Mouse (Mus musculus): Measurements from ENCODE around the gene Akap1. TPM values are rescaled to one million over a fixed set of nuclear protein-coding genes. Genes with fewer than 3 reads are reported as not detected.

The Akap1 gene
- total RNA-seq, 2 experiments from 2014 or later = 39.8 to 40.1 TPM

- intact Hi-C loops (cut with DNase I) = no loop called here
- DNase-seq (ENCODE audit: extremely low spot score in 1 of 2, low spot score in 2 of 2) = no peak
- H3K4me3 ChIP-seq = no peak overlapping the region
- TF ChIP-seq CTCF (IDR thresholded peaks at IDR 0.05) = no peak
- H3K27ac ChIP-seq = no peak overlapping the region
Measured at GRCm38 (mm10) chr11:88834134-88834533, 30.3 kb downstream of the Akap1 start.

- no peak overlapping the region for H3K4me3 ChIP-seq
- no peak overlapping the region for H3K27ac ChIP-seq
- intact Hi-C loops (cut with DNase I) = no loop called here
Measured at GRCm38 (mm10) chr11:88833099-88833498, 31.3 kb downstream of the Akap1 start.

GRCm38 (mm10) chr11:88830257-88830804 is 34.1 kb downstream of the Akap1 start:
- Histone ChIP-seq H3K27ac (no peak overlapping the region), H3K4me3 (no peak overlapping the region)
- peak; percentile 69 for TF ChIP-seq CTCF (IDR thresholded peaks at IDR 0.05)
- DNase-seq (ENCODE audit: extremely low spot score in 1 of 2, low spot score in 2 of 2) = no peak
- intact Hi-C loops (cut with DNase I) = no loop called here

More at GRCm38 (mm10) chr11:88833099-88833498, 31.3 kb downstream of the Akap1 start:
- no peak for DNase-seq (ENCODE audit: extremely low spot score in 1 of 2, low spot score in 2 of 2)
- TF ChIP-seq CTCF (IDR thresholded peaks at IDR 0.05) = no peak; the same call in 1 of the 2 replicates

- no peak for DNase-seq (ENCODE audit: extremely low spot score in 1 of 2, low spot score in 2 of 2)
- H3K4me3 ChIP-seq = no peak overlapping the region
- no peak overlapping the region for H3K27ac ChIP-seq
- intact Hi-C loops (cut with DNase I) = loop anchor here (10.0 kb wide), 1 partner anchor 764 kb away; the partner anchor contains the start of gene Vezf1
- TF ChIP-seq CTCF (IDR thresholded peaks at IDR 0.05) = peak; percentile 52
Measured at GRCm38 (mm10) chr11:88828528-88828927, 35.9 kb downstream of the Akap1 start.

- H3K27ac ChIP-seq = no peak overlapping the region
- no peak overlapping the region for H3K4me3 ChIP-seq
- intact Hi-C loops (cut with DNase I) = loop anchor here (10.0 kb wide), 1 partner anchor 761 kb away; the partner anchor contains the start of gene Vezf1
- TF ChIP-seq CTCF (IDR thresholded peaks at IDR 0.05) = peak; percentile 6
- no peak for DNase-seq (ENCODE audit: extremely low spot score in 1 of 2, low spot score in 2 of 2)
Measured at GRCm38 (mm10) chr11:88825909-88826308, 38.5 kb downstream of the Akap1 start.

- intact Hi-C loops (cut with DNase I) = loop anchor here (1.0 to 10.0 kb wide), 5 partner anchors 271 to 758 kb away; partner anchors contain the start of gene Vezf1
- H3K4me3 ChIP-seq = no peak overlapping the region
- TF ChIP-seq CTCF (IDR thresholded peaks at IDR 0.05) = peak; percentile 97
- no peak overlapping the region for H3K27ac ChIP-seq
- DNase-seq (ENCODE audit: extremely low spot score in 1 of 2, low spot score in 2 of 2) = peak; percentile 67 to 76
Measured at GRCm38 (mm10) chr11:88822991-88823390, 41.4 kb downstream of the Akap1 start.

- no peak overlapping the region for H3K27ac ChIP-seq
- no peak for DNase-seq (ENCODE audit: extremely low spot score in 1 of 2, low spot score in 2 of 2)
- no peak overlapping the region for H3K4me3 ChIP-seq
- TF ChIP-seq CTCF (IDR thresholded peaks at IDR 0.05) = no peak
- intact Hi-C loops (cut with DNase I) = loop anchor here (5.0 to 10.0 kb wide), 3 partner anchors 270 to 758 kb away; partner anchors contain the start of gene Vezf1
Measured at GRCm38 (mm10) chr11:88822526-88822925, 41.9 kb downstream of the Akap1 start.

- Histone ChIP-seq H3K27ac (no peak overlapping the region), H3K4me3 (no peak overlapping the region)
- intact Hi-C loops (cut with DNase I) = loop anchor here (2.0 to 10.0 kb wide), 4 partner anchors 269 to 854 kb away; partner anchors contain the start of gene Vezf1
- no peak for DNase-seq (ENCODE audit: extremely low spot score in 1 of 2, low spot score in 2 of 2)
- no peak for TF ChIP-seq CTCF (IDR thresholded peaks at IDR 0.05)
Measured at GRCm38 (mm10) chr11:88820742-88821576, 43.4 kb downstream of the Akap1 start.

- TF ChIP-seq CTCF (IDR thresholded peaks at IDR 0.05) = no peak
- intact Hi-C loops (cut with DNase I) = loop anchor here (2.0 to 10.0 kb wide), 4 partner anchors 268 to 853 kb away; partner anchors contain the start of gene Vezf1
- Histone ChIP-seq H3K27ac (no peak overlapping the region), H3K4me3 (no peak overlapping the region)
- no peak for DNase-seq (ENCODE audit: extremely low spot score in 1 of 2, low spot score in 2 of 2)
Measured at GRCm38 (mm10) chr11:88820253-88820652, 44.1 kb downstream of the Akap1 start.

GRCm38 (mm10) chr11:88817061-88817460 is 47.3 kb downstream of the Akap1 start:
- intact Hi-C loops (cut with DNase I) = no loop called here
- no peak for TF ChIP-seq CTCF (IDR thresholded peaks at IDR 0.05)
- no peak overlapping the region for H3K27ac ChIP-seq

GRCm38 (mm10) chr11:88803231-88804010 is 61.0 kb downstream of the Akap1 start:
- no peak for TF ChIP-seq CTCF (IDR thresholded peaks at IDR 0.05)
- intact Hi-C loops (cut with DNase I) = no loop called here
- DNase-seq (ENCODE audit: extremely low spot score in 1 of 2, low spot score in 2 of 2) = no peak
- no peak overlapping the region for H3K4me3 ChIP-seq
- no peak overlapping the region for H3K27ac ChIP-seq

More at GRCm38 (mm10) chr11:88817061-88817460, 47.3 kb downstream of the Akap1 start:
- DNase-seq (ENCODE audit: extremely low spot score in 1 of 2, low spot score in 2 of 2) = no peak
- no peak overlapping the region for H3K4me3 ChIP-seq
